Mouse (Mus musculus): Measurements from ENCODE around the gene Ppp2r2c.
"Not testable (repeated sequence)": the region's sequence is repeated elsewhere in the genome, so short reads cannot be mapped to it uniquely, and the experiment has no call there.

Gene Ppp2r2c

DNA sequence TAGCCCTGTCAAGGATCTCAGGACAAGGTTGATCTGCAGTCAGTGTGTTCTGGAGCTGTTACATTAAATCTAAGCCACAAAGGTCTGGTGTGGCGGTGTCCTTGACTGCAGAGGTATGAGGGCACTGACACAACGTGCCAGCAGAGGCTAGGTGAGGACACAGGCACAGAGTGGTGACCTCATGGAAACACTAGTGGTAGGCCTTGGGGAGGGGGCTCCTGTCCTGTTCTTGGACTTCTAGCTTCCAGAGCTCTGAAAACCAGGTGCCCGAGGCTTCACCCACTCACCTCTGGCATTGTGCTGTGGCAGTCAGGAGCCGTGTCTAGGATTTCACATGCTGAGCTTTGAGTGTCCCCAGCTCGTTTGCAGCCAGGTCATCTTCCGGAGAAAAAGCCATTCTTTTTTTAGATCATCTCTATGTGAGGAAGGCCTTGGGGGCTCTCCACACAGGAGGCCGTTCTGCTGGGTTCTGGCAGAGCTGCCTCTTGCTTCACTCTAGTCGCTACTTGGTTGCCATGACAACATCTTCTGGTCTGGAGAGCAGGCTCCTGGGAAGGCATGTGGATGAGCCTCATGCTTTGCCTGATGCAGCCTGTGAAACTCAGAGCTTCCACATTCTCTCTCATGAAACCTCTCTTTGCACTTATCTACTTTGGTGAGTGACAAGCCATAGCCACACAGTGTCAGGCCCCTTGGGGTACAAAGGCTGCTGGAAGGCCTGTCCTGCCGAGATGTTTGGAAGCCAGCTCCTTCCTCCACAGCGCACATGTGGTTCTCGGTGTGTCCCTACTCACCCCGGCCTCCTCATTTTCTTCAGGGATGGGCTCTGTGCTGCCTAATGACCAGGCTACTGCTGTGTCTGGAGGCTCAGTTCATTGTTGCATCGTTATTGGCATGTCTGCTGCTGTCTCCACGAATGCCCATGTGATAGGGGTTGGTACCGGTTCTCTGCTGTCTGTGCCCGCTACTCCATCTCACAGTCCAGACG, 67.5 kb downstream of the Ppp2r2c start:
- DNase-seq, result peak; percentile 59 to 61

DNA sequence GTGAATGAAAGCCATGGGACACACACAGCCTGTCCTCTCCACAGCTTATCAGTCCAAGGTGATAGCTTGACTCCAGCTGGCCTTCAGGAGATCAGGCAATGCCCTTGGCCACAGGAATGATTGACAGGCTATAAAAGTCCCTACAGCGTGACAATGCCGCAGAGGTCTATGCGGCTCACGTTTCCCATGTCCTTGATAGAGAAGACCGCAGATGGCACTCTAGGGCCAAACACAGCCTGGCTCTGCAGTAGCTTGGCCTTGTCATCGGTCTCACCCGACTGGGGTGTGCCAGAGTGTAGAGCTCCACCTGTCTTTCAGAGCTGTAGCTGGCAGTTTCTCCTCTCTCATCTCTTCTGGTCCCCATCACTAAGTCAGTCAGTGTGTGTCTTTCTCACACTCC, 68.2 kb downstream of the Ppp2r2c start:
- peak; percentile 78 to 79 for DNase-seq

DNA sequence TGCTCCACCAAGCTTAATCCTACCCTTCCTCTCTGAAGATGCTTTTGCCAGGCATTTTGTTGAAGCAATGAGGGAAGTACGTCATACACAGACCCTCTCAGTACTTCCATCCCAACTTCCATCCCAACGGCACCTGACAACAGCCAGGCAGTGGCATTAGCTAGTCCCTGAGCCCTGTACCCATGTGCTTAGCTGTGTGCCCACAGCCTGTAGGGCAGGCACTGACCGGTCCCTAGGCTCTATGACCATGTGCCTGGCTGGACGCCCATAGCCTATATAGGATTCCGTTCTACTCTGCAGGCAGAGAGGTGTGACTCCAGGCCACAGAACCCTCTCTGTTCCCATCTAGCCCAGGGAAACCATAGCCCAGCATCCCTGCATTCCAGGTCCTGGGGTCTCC, 69.7 kb downstream of the Ppp2r2c start:
- DNase-seq, result no peak

DNA sequence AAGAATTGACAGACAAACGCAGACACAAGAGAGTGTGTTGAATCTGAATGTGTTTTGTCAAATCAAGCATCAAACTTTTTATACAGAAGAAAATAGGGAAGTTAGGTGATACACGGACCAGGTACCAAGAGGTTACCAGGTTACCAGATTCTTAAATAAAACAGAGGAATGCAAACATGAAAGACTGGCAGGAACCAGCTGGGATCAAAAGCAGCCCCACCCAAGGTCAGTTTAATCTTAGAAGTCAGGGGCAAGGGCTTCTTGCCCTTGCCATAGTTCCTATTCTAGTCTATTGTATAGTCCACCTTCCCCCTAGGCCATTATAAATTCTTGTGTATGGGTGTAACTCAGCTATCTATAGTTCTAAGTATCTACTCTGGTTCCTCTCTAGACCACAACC, 70.7 kb downstream of the Ppp2r2c start:
- DNase-seq, result not testable (repeated sequence)

DNA sequence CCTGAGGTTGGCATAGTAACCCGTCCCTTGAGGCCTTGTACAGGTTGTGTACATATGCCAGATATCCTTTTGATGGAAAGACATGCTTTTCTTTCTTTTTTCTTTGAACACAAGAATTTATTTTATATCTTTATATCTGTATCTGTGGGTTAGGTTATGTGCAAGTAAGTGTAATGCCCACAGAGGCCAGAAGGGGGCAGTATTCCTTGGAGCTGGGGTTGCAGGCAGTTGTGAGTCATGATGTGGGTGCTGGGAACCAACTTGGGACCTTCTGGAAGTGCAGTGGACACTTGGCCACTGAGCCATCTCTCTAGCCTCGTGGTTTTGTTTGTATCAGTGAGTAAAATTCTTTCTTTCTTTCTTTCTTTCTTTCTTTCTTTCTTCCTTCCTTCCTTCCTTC, 74.1 kb downstream of the Ppp2r2c start:
- no peak for DNase-seq

DNA sequence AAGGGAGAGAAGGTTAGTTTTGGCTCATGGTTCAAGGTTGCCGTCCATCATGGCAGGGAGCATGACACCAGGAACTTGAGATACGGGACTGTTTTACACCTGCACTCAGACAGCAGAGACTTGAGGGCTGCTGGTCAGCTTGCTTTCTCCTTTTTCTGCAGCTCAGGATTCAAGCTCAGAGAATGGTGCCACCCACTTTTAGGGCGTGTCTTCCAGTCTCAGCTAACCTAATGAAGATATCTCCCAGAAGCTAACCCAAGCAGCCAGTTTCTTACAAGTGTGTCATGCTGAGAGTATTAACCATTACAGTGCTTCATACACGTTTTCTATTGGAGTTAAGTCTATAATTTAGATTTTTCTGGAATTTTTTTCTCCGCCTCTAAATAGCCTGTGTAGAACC, 76.2 kb downstream of the Ppp2r2c start:
- no peak for DNase-seq

DNA sequence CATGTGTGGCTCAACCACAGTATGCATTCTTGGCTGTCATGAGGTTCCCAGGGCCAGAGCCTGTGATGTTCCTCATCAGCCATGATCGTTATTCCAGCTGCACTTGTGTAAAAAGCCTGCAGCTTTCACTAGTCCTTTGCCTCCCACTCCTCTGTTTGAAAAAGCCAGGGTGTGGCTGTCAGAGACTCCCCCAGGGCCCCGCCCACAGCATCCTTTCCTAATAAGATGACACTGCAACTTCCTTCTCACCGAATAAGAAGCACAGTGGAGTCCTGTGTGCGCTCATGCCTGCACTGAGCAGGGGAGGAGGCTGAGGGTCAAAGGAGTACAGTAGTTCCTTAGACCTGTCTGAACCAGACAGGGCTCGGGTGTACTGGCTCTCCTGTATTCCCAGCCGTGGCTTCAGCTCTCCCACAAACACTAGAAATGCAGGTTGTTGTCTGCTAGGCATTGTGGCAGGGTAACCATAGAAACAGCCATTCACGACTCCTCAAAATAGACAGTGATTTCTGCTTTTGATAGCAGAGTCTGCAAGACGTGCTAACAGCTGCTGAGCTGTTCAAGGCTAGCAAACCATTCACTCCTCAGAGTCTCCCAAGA, 76.9 kb downstream of the Ppp2r2c start:
- no peak for DNase-seq

DNA sequence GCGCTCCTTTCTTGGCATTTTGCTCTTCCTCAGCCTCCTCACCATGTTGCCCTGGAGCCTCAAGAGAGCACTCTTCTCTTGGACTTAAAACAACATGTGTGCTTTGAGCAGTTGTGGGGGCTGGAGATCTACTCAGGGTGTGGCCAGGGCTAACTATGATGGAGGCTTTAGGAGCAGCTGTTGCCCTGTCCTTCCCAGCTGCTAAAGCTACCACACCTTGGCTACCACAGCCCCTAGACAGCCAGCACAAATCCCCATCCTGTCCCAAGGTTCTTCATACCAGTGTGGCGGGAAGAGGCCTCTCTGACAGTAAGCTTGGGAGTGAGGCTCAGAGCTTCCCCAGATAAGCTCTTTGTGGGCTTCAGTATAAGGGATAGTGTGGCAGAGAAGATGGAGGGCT, 77.4 kb downstream of the Ppp2r2c start:
- no peak for DNase-seq

DNA sequence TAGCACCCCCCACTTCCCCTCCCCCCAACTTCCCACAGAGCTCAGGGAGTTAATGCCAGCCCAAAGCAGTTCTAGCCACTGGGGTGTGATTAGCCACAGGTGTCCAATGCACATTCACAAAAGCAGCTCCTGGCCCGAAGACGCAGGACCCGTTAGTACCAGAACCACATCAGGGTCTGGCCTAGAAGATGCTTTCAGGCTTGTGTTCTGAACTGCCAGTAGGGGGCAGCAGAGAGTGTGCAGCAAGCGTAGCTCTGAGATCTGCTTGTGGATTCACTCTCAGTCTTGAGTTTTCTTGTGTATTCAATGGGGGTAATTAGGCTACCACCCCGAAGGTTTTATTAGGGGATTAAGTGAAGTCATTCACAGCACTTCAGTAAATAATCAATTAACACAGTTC, 78.1 kb downstream of the Ppp2r2c start:
- peak; percentile 85 to 90 for DNase-seq

DNA sequence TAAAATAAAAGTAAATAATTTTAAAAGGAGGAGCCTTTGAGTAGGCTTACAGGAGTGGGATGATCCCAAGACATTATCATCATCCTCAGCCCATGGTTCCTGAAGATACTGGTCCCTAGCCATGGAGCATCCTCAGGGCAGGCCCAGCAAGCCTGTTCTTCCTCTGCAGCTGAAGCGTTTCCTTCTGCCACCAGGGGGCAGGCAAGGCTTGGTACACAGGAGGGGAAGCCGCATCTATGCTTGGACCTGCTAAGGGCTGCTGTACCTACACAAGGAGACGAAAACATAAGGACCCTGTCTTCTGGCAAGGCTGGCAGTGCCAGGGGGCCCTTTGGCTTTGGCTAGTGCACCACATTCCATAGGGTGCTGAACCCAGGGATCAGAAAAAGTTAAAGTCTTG, 80.5 kb downstream of the Ppp2r2c start:
- peak; percentile 86 to 94 for DNase-seq

DNA sequence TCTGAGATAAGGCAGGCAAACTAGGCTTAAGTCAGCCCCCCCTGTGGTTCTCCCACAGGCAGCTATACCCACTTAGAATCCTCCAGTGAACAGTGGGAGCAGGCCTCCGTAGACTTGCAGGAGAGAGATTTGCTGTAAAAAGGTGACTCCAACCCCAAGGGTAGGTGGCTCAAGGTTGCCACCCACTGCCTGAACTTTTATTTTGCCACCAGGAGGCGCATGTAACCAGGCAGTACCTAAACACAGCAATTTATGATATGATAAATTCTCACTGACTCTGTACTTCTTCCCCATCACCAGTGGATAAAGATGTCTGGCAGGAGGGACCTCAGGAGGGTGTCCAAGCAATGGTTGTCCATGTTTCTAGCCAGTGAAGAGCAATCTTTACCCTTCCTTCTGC, 82.6 kb downstream of the Ppp2r2c start:
- no peak for DNase-seq

DNA sequence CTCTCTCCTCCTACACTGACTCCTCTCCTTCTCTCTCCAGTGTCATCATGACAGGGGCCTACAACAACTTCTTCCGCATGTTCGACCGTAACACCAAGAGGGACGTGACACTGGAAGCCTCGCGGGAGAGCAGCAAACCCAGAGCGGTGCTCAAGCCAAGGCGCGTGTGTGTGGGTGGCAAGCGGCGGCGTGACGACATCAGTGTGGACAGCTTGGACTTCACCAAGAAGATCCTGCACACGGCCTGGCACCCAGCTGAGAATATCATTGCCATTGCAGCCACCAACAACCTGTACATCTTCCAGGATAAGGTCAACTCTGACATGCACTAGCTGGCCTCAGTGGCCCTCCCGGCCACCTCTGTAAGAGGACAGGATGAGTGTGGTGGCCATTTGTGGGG, 84.0 kb downstream of the Ppp2r2c start:
- DNase-seq, result no peak

DNA sequence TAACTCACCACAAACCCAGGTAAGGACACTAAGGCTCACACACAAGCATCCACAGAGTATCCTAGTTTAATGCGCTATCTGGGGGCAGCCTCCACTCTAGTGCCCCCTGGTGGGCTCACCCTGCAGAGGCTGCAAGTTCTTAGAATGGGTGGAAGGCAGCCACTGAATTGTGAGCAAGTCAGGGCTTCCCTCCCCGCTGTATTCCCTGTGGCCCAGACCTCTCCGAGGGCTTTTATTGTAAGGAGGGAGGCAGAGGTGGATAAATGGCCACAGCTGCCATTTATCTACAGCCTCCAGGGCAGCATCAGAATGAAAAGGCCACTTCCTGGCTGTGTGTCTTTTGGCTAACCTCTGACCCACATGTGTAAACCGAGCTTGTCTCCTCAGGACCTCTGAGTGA, 87.1 kb downstream of the Ppp2r2c start:
- peak; percentile 58 to 68 for DNase-seq

DNA sequence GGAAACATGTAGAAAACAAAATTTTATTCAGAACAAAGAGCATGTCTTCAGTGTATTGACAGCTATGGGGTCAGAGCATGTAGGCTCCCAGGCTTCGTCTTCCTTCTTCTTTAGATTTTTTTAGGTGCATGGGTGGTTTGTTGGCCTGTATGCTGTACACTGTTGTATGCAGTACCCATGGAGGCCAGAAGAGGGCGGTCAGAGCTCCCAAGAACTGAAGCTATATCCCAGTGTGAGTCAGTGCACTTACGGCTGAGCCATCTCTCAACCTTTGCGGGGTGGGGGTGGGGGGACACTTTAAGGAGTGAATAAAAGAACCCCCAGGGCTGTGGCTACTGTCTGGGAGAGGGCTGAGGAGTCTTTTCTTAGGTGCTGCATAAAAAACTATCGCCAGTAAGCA, 90.5 kb downstream of the Ppp2r2c start:
- DNase-seq, result peak; percentile 89 to 94

DNA sequence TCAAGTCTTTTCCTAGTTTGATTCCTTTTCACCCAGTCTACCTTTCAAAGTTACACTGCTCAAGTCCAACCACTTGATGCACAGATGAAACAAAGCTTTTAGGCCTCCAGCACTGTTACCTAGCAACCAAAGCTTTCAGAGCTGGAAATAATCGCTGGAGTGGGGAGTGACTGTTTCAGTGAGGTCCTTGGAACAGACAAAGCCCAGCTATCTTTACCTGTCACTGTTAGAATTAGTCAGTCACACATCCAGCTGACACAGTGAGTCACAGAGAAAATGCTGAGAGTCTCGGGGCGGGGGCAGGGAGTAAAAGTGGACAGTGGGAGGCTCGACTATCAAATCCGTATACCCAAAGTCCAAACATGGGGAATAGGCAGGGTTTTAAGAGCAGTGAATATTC, 92.2 kb downstream of the Ppp2r2c start:
- DNase-seq, result no peak

DNA sequence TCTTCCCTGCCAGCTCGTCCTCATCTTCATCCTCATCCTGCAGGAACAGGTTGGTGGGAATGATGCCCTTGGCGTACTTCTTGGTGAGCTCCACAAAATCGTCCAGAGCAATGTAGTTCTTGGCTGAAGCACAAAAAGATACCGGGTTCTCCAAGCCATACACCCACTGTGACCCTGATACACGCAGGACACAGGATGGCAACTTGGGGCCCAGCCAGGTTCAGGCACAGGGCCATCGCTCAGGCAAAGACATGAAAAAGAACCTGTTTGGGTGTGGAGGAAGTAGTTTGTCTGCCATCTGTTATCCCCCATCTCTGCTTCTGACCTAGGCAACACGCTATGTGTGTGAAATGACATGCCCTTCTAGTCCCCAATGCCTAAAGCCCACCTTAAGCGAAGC, 103.3 kb downstream of the Ppp2r2c start:
- DNase-seq, result peak; percentile 82 to 85

DNA sequence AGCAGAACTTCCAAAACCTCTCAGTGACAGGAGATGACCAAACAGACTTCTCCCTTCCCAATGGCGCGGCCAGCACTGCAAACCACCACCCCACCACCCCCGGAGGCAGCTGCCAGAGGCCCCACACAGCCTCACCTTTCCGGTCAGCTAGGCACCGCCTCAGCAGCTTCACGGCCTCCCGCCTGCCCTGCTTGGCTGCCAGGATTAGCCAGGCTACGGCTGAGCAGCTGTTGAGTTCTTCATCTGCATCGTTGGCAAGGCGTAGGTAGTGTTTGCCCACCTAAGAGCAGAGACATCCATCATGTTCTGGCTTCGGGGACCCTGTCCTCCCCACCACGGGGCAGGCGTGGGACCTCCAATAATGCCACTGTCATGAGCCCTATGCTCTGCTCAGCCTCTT, 107.0 kb downstream of the Ppp2r2c start:
- no peak for DNase-seq

DNA sequence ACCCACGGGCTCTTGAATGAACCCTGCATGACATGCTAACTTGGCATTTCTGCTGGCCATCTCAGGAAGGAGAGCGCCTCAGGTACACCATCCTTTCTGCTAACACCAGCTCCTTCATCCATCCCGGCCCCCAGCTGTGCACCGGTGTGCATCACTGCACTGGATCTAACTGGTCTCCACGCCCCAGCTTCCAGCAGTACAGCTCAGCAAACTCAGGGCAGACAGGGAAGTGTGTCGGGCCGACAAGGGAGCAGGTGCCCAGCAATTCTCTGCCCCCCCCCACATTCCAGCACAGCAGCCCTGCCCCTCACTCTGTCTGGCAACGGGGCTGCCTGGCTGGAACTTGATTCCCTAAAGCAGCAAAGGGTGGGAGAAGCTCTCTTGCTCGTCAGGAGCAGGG, 109.5 kb downstream of the Ppp2r2c start:
- no peak for DNase-seq

DNA sequence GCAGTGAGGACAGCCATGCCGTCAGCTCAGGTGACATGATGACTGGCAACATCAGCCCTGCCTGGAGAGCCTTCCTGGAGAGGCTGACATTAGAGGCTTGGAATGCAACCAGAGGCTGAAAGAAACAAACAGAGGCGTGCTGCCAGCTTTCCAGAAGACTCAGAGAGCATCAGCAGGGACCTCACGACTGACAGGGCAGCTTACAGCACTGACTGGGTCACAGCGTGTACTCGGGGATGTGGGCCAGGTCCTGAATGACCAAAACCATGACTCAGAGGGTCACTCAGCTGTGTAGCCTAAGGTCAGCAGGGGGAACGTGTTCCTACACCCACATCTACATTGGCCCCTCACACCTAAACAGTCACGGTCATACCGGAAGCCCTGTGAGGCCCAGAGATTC, 110.7 kb downstream of the Ppp2r2c start:
- DNase-seq, result no peak

DNA sequence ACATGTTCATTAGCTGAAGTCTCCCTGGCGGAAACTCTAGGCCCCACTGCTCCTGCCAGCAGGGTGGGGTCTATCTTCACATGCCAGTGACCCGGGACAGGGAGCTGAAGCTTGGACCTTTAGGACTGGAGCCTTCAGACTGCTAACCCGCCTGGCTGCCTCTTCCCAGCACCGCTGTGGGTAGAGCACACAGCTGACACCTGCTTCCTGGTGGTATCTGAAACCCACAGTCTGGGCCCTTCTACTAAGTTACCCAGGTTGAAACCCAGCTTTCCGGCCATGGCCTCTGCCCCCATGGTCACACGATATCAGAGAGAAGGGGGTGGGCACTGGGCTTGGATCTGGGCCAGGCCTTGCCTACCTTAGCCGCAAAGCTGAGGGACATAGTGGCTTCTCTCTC, 111.3 kb downstream of the Ppp2r2c start:
- no peak for DNase-seq

DNA sequence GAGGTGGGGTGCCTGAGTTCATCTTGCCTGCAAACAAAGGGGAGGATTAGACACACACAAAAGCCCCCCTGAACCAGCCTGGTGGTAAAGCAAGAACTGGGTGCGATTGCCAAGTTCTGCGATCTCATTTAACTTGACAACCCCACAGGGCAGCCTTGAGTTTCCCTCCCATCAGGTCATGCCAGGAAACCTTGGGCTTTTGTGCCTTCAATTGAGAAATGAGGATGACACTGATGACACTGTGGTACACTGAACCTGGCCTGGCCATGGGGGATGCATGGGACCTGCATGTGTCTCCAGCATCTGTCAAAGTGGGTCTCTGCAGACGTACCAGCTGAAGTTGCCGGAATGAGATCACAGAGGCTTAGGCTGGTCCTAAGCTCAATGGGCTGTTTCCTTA, 114.0 kb downstream of the Ppp2r2c start:
- DNase-seq, result no peak

DNA sequence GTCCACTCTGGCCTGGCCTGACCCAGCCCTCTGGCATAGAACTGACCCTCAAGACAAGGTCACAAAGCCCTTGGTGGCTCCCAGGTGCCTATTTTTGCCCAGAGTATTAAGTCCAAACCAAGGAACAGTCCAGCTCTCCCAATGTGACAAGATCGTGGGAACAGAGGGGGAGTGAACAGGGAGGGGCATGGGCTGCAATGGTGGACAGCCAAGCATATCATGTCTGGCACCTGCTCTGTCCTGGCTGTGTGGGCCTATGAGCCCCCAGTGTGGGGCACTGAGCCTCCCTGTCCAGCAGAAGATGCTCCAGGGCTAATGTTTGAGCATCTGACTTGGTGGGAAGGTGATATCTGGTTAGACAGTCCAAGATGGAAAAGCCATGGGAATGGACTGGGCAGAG, 118.3 kb downstream of the Ppp2r2c start:
- no peak for DNase-seq

DNA sequence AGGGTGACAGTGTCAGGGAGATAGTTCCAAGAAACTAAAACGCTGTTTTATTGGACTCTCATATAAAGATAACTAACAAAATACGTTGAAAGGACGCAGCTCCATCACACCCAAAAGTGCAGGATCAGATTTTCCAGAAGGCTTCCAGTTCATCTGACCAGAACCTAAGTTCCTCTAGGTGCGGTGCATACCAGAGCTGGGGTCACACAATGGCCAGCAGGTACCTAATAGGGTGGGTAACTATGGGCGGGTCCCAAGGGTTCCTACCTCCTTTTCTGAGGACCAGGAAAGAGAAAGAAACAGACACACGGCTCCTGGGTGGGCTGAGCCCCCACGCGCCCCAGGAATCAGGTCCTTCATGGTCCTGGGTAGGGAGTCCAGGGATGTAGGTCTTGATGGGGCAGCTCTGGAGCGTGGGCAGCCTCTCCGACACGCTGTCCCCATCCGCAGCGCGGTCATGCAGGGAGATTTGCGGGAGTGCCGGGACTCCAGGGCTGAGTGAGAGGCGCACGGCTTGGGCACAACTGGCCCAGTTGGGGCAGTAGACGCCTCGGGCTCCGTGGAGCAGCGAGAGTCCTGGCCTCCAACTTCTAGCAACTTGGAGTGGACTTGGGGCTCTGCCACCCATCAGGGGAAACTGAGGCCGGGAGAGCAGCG, 119.9 kb downstream of the Ppp2r2c start:
- DNase-seq, result no peak

Measured in cerebellum, postnatal 14 days (tissue).